Mouse (Mus musculus): ENCODE results near the gene Lemd1.

GRCm38 (mm10) chr1:132304618-132305214, 113.5 kb downstream of the Lemd1 start:
- no peak for TF ChIP-seq CTCF (conservative IDR thresholded peaks at IDR 0.05 in 1 of 2, IDR thresholded peaks at IDR 0.05 in 1 of 2; ENCODE audit: low read depth in 2 of 2, low read length in 2 of 2)
- TF ChIP-seq SIN3A (IDR thresholded peaks at IDR 0.05; ENCODE audit: low read length), result no peak
- TF ChIP-seq BHLHE40 (IDR thresholded peaks at IDR 0.05; ENCODE audit: low read depth, low read length), result no peak
- no peak for TF ChIP-seq E2F4 (IDR thresholded peaks at IDR 0.05; ENCODE audit: insufficient replicate concordance, low read depth, low read length)
- TF ChIP-seq EP300 (IDR thresholded peaks at IDR 0.05; ENCODE audit: low read length), result no peak
